Mouse (Mus musculus) myocyte (in vitro differentiated cells): ENCODE data around the gene Itga2.

Source experiments
- CEBPB ChIP-seq: IDR thresholded peaks from 2 replicates; pipeline ENCODE4 v1.6.1; 2011; ENCODE audit warnings: mild to moderate bottlenecking, moderate library complexity; ENCODE audit not compliant: poor library complexity, insufficient read depth, severe bottlenecking
- MYOD1 ChIP-seq, 3 experiments: IDR thresholded peaks; one replicate each; pipeline ENCODE4 v1.6.1; 2011; ENCODE audit warnings: control low read depth in 2 of 3, low read depth in 2 of 3, mild to moderate bottlenecking in 2 of 3, moderate library complexity in 1 of 3; ENCODE audit not compliant: insufficient read length in 2 of 3, control insufficient read depth in 1 of 3
- POLR2A ChIP-seq: IDR thresholded peaks from one replicate; pipeline ENCODE4 v1.6.1; 2011; ENCODE audit warnings: low read depth, mild to moderate bottlenecking, control low read depth, moderate library complexity; ENCODE audit not compliant: insufficient read length

DNA sequence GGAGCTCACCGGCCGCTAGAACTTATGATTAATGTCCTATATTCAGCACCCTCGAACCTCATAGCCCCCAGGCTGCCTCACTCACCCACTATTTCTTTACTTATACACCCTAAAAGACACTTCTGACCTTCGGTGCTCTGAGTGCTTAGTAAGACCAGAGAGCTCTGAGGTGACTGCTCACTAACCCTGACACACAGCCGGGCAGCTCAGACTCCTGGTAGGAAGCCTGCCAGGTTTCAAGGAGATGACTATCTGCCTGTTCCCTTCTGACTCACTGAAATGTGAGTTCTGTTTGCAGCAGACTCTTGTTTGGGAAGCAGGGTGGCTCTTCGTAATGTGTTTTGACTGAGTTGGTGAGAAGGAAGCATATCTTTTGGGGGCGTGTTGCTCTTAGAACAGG, 1.6 kb upstream of the Itga2 start:
- no peak for TF ChIP-seq CEBPB
- TF ChIP-seq POLR2A, result no peak
- no peak for TF ChIP-seq MYOD1 (IDR thresholded peaks at IDR 0.05; ENCODE audit: control insufficient read depth in 1 of 3, insufficient read length in 2 of 3, low read depth in 2 of 3)
